Mouse (Mus musculus) stomach, embryonic 16.5 days (tissue): ENCODE results near the gene Cmtm4. TPM values are rescaled to one million over a fixed set of nuclear protein-coding genes. Genes with fewer than 3 reads are reported as not detected.

ENCODE experiments used
- ATAC-seq: fragments of 200-750 bp; cut with Nextera tagmentation; 2 replicates; pipeline ENCODE4 v1.8.0; 2017; ENCODE audit warnings: moderate number of reproducible peaks, moderate TSS enrichment; ENCODE audit not compliant: insufficient read depth, low FRiP score
- H3K27ac ChIP-seq: fragments of 300-500 bp; sonication (generic); 2 replicates; pipeline ENCODE4 v1.5.1; 2014; ENCODE audit warnings: low read length
- H3K27me3 ChIP-seq: fragments of 300-500 bp; sonication (generic); 2 replicates; pipeline ENCODE4 v1.6.1; 2014; ENCODE audit warnings: low read length, control low read depth, mixed read lengths; ENCODE audit not compliant: control insufficient read depth, insufficient read depth
- H3K36me3 ChIP-seq: fragments of 300-500 bp; sonication (generic); 2 replicates; pipeline ENCODE4 v1.6.1; 2014; ENCODE audit warnings: low read length; ENCODE audit not compliant: control insufficient read depth, insufficient read depth
- H3K4me1 ChIP-seq: fragments of 300-500 bp; sonication (generic); 2 replicates; pipeline ENCODE4 v1.6.1; 2014; ENCODE audit warnings: low read length, control low read depth, mixed read lengths; ENCODE audit not compliant: control insufficient read depth, insufficient read depth
- H3K4me2 ChIP-seq: fragments of 300-500 bp; sonication (generic); 2 replicates; pipeline ENCODE4 v1.6.1; 2014; ENCODE audit warnings: low read depth, low read length, mixed read lengths
- H3K4me3 ChIP-seq: fragments of 300-500 bp; sonication (generic); replicated peaks from 2 replicates; pipeline ENCODE4 v1.5.1; 2014; ENCODE audit warnings: mild to moderate bottlenecking, low read length
- H3K9ac ChIP-seq: fragments of 300-500 bp; sonication (generic); 2 replicates; pipeline ENCODE4 v1.6.1; 2014; ENCODE audit warnings: low read length
- H3K9me3 ChIP-seq: fragments of 300-500 bp; sonication (generic); replicated peaks from 2 replicates; pipeline ENCODE4 v1.6.1; 2016; ENCODE audit warnings: low read length, control low read depth; ENCODE audit not compliant: control insufficient read depth
- WGBS: fragments of 180-500 bp; shearing (Covaris S2); extraction: QIAGEN DNeasy Blood & Tissue Kit; methylation state at CpG from one replicate; pipeline ENCODE4 v1.1.7; 2014; 5-methylcytosine and 5-hydroxymethylcytosine counted together
- polyA plus RNA-seq: library from polyadenylated mRNA; unstranded; fragments of >200 nt; fragmentation: Nextera tagmentation; extraction: Ambion mirVana; gene quantifications from 2 replicates; pipeline ENCODE4 v1.2.1, GENCODE M21; 2015

Gene Cmtm4
- polyA plus RNA-seq, 1 experiment from 2014 or later = 4.3 TPM

- no peak overlapping the region for H3K4me3 ChIP-seq
- H3K36me3 ChIP-seq = peaks cover 41% of the 10 kb centered on the region
- ATAC-seq = peak; percentile 94
- no peaks in the 10 kb centered on the region for H3K27me3 ChIP-seq
- H3K9me3 ChIP-seq = no peaks in the 10 kb centered on the region
- WGBS = 46% methylated on average over 12 of the region's 12 CpGs
- no peak overlapping the region for H3K9ac ChIP-seq
- no peak overlapping the region for H3K4me2 ChIP-seq
- peaks cover 18% of the 10 kb centered on the region for H3K4me1 ChIP-seq
- H3K27ac ChIP-seq = peak overlapping the region; percentile 49
These were observed 40.4 kb upstream of the Cmtm4 start for GRCm38 (mm10) chr8:104436038-104436437.

- Histone ChIP-seq H3K9ac (no peak overlapping the region), H3K4me2 (no peak overlapping the region), H3K27me3 (no peaks in the 10 kb centered on the region), H3K4me3 (no peak overlapping the region), H3K9me3 (no peaks in the 10 kb centered on the region), H3K27ac (no peak overlapping the region), H3K36me3 (peaks cover 41% of the 10 kb centered on the region), H3K4me1 (peaks cover 15% of the 10 kb centered on the region)
- no peak for ATAC-seq
- 83% methylated on average over 18 of the region's 18 CpGs for WGBS
These were observed 39.3 kb upstream of the Cmtm4 start for GRCm38 (mm10) chr8:104434826-104435354.

- peaks cover 15% of the 10 kb centered on the region for H3K4me1 ChIP-seq
- H3K4me2 ChIP-seq = no peak overlapping the region
- no peaks in the 10 kb centered on the region for H3K9me3 ChIP-seq
- ATAC-seq = no peak; the same call in 1 of the 2 replicates
- H3K36me3 ChIP-seq = peaks cover 36% of the 10 kb centered on the region
- no peak overlapping the region for H3K4me3 ChIP-seq
- no peak overlapping the region for H3K9ac ChIP-seq
- H3K27me3 ChIP-seq = no peaks in the 10 kb centered on the region
- no peak overlapping the region for H3K27ac ChIP-seq
- WGBS = 69% methylated on average over 4 of the region's 4 CpGs
These were observed 38.7 kb upstream of the Cmtm4 start for GRCm38 (mm10) chr8:104434275-104434674.

- no peak for ATAC-seq
- Histone ChIP-seq H3K4me2 (no peak overlapping the region), H3K4me3 (no peak overlapping the region), H3K9me3 (no peaks in the 10 kb centered on the region), H3K4me1 (peaks cover 15% of the 10 kb centered on the region), H3K27me3 (no peaks in the 10 kb centered on the region), H3K36me3 (peaks cover 34% of the 10 kb centered on the region), H3K9ac (no peak overlapping the region), H3K27ac (no peak overlapping the region)
- 87% methylated on average over 5 of the region's 5 CpGs for WGBS
These were observed 37.7 kb upstream of the Cmtm4 start for GRCm38 (mm10) chr8:104433191-104433842.

- Histone ChIP-seq H3K36me3 (peaks cover 33% of the 10 kb centered on the region), H3K4me2 (no peak overlapping the region), H3K4me3 (no peak overlapping the region), H3K9ac (no peak overlapping the region), H3K9me3 (no peaks in the 10 kb centered on the region), H3K27me3 (no peaks in the 10 kb centered on the region), H3K27ac (no peak overlapping the region), H3K4me1 (peaks cover 15% of the 10 kb centered on the region)
- ATAC-seq = no peak
- WGBS = 90% methylated on average over 6 of the region's 6 CpGs
These were observed 37.0 kb upstream of the Cmtm4 start for GRCm38 (mm10) chr8:104432656-104433055.

GRCm38 (mm10) chr8:104430230-104430629 lies 34.6 kb upstream of the Cmtm4 start:
- Histone ChIP-seq H3K9me3 (no peaks in the 10 kb centered on the region), H3K4me3 (no peak overlapping the region), H3K4me1 (peaks cover 9% of the 10 kb centered on the region), H3K9ac (no peak overlapping the region), H3K36me3 (peaks cover 36% of the 10 kb centered on the region), H3K27me3 (no peaks in the 10 kb centered on the region), H3K4me2 (no peak overlapping the region), H3K27ac (no peak overlapping the region)
- no peak for ATAC-seq
- WGBS = 88% methylated on average over 7 of the region's 7 CpGs

- Histone ChIP-seq H3K36me3 (peaks cover 42% of the 10 kb centered on the region), H3K27me3 (no peaks in the 10 kb centered on the region), H3K27ac (no peak overlapping the region), H3K4me3 (no peak overlapping the region), H3K4me1 (no peaks in the 10 kb centered on the region), H3K4me2 (no peak overlapping the region), H3K9me3 (no peaks in the 10 kb centered on the region), H3K9ac (no peak overlapping the region)
- no peak for ATAC-seq
- 92% methylated on average over 13 of the region's 13 CpGs for WGBS
These were observed 32.1 kb upstream of the Cmtm4 start for GRCm38 (mm10) chr8:104427703-104428102.

GRCm38 (mm10) chr8:104422313-104422712 lies 26.7 kb upstream of the Cmtm4 start:
- Histone ChIP-seq H3K4me3 (no peak overlapping the region), H3K27ac (no peak overlapping the region), H3K36me3 (peaks cover 53% of the 10 kb centered on the region), H3K9me3 (no peaks in the 10 kb centered on the region), H3K4me2 (no peak overlapping the region), H3K27me3 (no peaks in the 10 kb centered on the region), H3K4me1 (no peaks in the 10 kb centered on the region), H3K9ac (no peak overlapping the region)
- WGBS = 81% methylated on average over 6 of the region's 6 CpGs
- no peak for ATAC-seq

- H3K4me2 ChIP-seq = no peak overlapping the region
- H3K36me3 ChIP-seq = peaks cover 17% of the 10 kb centered on the region
- no peak overlapping the region for H3K27ac ChIP-seq
- H3K9ac ChIP-seq = no peak overlapping the region
- H3K4me3 ChIP-seq = no peak overlapping the region
- H3K9me3 ChIP-seq = no peaks in the 10 kb centered on the region
- no peaks in the 10 kb centered on the region for H3K27me3 ChIP-seq
- 78% methylated on average over 6 of the region's 6 CpGs for WGBS
- H3K4me1 ChIP-seq = peaks cover 13% of the 10 kb centered on the region
- ATAC-seq = no peak
These were observed 20.4 kb upstream of the Cmtm4 start for GRCm38 (mm10) chr8:104416022-104416421.
